ENCODE assay signal across 8 mouse cellular contexts in genomic region chr2:74726973-74727639, GRCm38 (mm10). TPM values are rescaled to one million over a fixed set of nuclear protein-coding genes. Genes with fewer than 3 reads are reported as not detected.
DNase-seq lines count a peak whose midpoint lies in the region; ATAC-seq and TF ChIP-seq lines count a peak whose summit lies in the region.
"Had no signal": no experiment of that assay in that cellular context is flagged by ENCODE, and none has a peak within 500 bp of the region (broad histone marks: within the 10 kb centered on the region; RNA-seq: fewer than 3 reads in every experiment).

No protein-coding gene starts in this region.

- no peak for TF ChIP-seq CTCF in lung, embryonic 14.5 days (IDR thresholded peaks at IDR 0.05; ENCODE audit: low read depth)

- WGBS in lung, embryonic 14.5 days: 2% methylated on average over 43 of the region's 43 CpGs
- under 1% methylated on average over 43 of the region's 43 CpGs for WGBS in hindbrain, embryonic 10.5 days
- 8% methylated on average over 39 of the region's 43 CpGs for WGBS in limb, embryonic 15.5 days
- WGBS in stomach, embryonic 14.5 days: 6% methylated on average over 43 of the region's 43 CpGs

- no peak for DNase-seq in lung, embryonic 14.5 days
- no peak for DNase-seq in lung, postnatal 14 days
- peak; percentile 48 for DNase-seq in hindbrain, embryonic 10.5 days (ENCODE audit: low spot score)
- no peak for DNase-seq in MN1 (ENCODE audit: low spot score)
- no peak for DNase-seq in frontal cortex, postnatal 10 days (ENCODE audit: low spot score in 2 of 2)
- DNase-seq: lung, adult 18-20 months had no signal

- H3K27me3 ChIP-seq in lung, embryonic 14.5 days (ENCODE audit: insufficient read depth, low read length): peaks cover 99% of the 10 kb centered on the region
- H3K27me3 ChIP-seq in hindbrain, embryonic 10.5 days (ENCODE audit: insufficient read depth, poor library complexity, severe bottlenecking): peaks cover 100% of the 10 kb centered on the region
- H3K27me3 ChIP-seq in limb, embryonic 15.5 days: peaks cover 95% of the 10 kb centered on the region
- peaks cover 73% of the 10 kb centered on the region for H3K27me3 ChIP-seq in stomach, embryonic 14.5 days (ENCODE audit: control insufficient read depth, insufficient read depth, low read length)

- H3K9ac ChIP-seq in lung, embryonic 14.5 days: no peak overlapping the region
- H3K9ac ChIP-seq in limb, embryonic 15.5 days: no peak overlapping the region
- H3K9ac ChIP-seq in stomach, embryonic 14.5 days (replicated peaks; ENCODE audit: low read depth, low read length): no peak overlapping the region

- H3K4me1 ChIP-seq in lung, embryonic 14.5 days (ENCODE audit: insufficient read depth): no peaks in the 10 kb centered on the region
- peaks cover 14% of the 10 kb centered on the region for H3K4me1 ChIP-seq in hindbrain, embryonic 10.5 days (replicated peaks)
- H3K4me1 ChIP-seq in limb, embryonic 15.5 days: peaks cover 15% of the 10 kb centered on the region
- H3K4me1 ChIP-seq in stomach, embryonic 14.5 days (ENCODE audit: control insufficient read depth, insufficient read depth, low read length): no peaks in the 10 kb centered on the region

- H3K36me3 ChIP-seq in lung, embryonic 14.5 days (ENCODE audit: insufficient read depth): no peaks in the 10 kb centered on the region
- no peaks in the 10 kb centered on the region for H3K36me3 ChIP-seq in hindbrain, embryonic 10.5 days
- no peaks in the 10 kb centered on the region for H3K36me3 ChIP-seq in limb, embryonic 15.5 days
- H3K36me3 ChIP-seq in stomach, embryonic 14.5 days (ENCODE audit: control insufficient read depth, insufficient read depth, low read length): no peaks in the 10 kb centered on the region

- H3K27ac ChIP-seq in lung, embryonic 14.5 days (ENCODE audit: low read depth): no peak overlapping the region
- H3K27ac ChIP-seq in hindbrain, embryonic 10.5 days: peak overlapping the region; percentile 70
- no peak overlapping the region for H3K27ac ChIP-seq in limb, embryonic 15.5 days
- no peak overlapping the region for H3K27ac ChIP-seq in stomach, embryonic 14.5 days (ENCODE audit: low read length)

- peak overlapping the region; percentile 34 for H3K4me2 ChIP-seq in lung, embryonic 14.5 days
- H3K4me2 ChIP-seq in limb, embryonic 15.5 days: peak overlapping the region; percentile 43
- peak overlapping the region; percentile 19; the same call in 1 of the 2 replicates for H3K4me2 ChIP-seq in stomach, embryonic 14.5 days (replicated peaks; ENCODE audit: low read depth, low read length)

- no peak for ATAC-seq in lung, embryonic 14.5 days (ENCODE audit: insufficient read depth)
- ATAC-seq in limb, embryonic 15.5 days (ENCODE audit: insufficient number of reproducible peaks, low FRiP score, low TSS enrichment, low read depth): no peak
- ATAC-seq in stomach, embryonic 14.5 days (ENCODE audit: insufficient number of reproducible peaks, insufficient read depth, low FRiP score, low read depth): no peak

- no peaks in the 10 kb centered on the region for H3K9me3 ChIP-seq in lung, embryonic 14.5 days (ENCODE audit: low read depth, low read length)
- H3K9me3 ChIP-seq in hindbrain, embryonic 10.5 days: no peaks in the 10 kb centered on the region
- H3K9me3 ChIP-seq in limb, embryonic 15.5 days: no peaks in the 10 kb centered on the region
- no peaks in the 10 kb centered on the region for H3K9me3 ChIP-seq in stomach, embryonic 14.5 days (ENCODE audit: control insufficient read depth, low read depth, low read length)

- peak overlapping the region; percentile 21 for H3K4me3 ChIP-seq in lung, embryonic 14.5 days (ENCODE audit: low read depth, low read length)
- peak overlapping the region; percentile 49 for H3K4me3 ChIP-seq in hindbrain, embryonic 10.5 days
- peak overlapping the region; percentile 33 for H3K4me3 ChIP-seq in limb, embryonic 15.5 days
- peak overlapping the region; percentile 7 for H3K4me3 ChIP-seq in stomach, embryonic 14.5 days (ENCODE audit: low read depth, low read length)

RNA-seq across cellular contexts. Expression of gene Gm28230, which starts 0.6 kb away (rescaled TPM):
- polyA plus RNA-seq in lung, embryonic 14.5 days (2014; fragmentation: Nextera tagmentation; extraction: Ambion mirVana): not detected in 2 replicates
- not detected in 2 replicates for polyA plus RNA-seq in hindbrain, embryonic 10.5 days (2016; fragmentation: Nextera tagmentation; extraction: Ambion mirVana)
- polyA plus RNA-seq in limb, embryonic 15.5 days (2015; fragmentation: Nextera tagmentation; extraction: Ambion mirVana): 0.08 and 0.11 TPM in 2 replicates
- polyA plus RNA-seq in stomach, embryonic 14.5 days (2014; fragmentation: Nextera tagmentation; extraction: Ambion mirVana): 0.10 TPM in 1 of 2 replicates, not detected in the other

RNA-seq across cellular contexts. Expression of gene Hoxd4, which starts 15.4 kb away (rescaled TPM):
- not detected in 2 replicates for polyA plus RNA-seq in lung, embryonic 14.5 days (2014; fragmentation: Nextera tagmentation; extraction: Ambion mirVana)
- polyA plus RNA-seq in hindbrain, embryonic 10.5 days (2016; fragmentation: Nextera tagmentation; extraction: Ambion mirVana): 0.14 and 2.6 TPM in 2 replicates
- 0.29 and 0.66 TPM in 2 replicates for polyA plus RNA-seq in limb, embryonic 15.5 days (2015; fragmentation: Nextera tagmentation; extraction: Ambion mirVana)
- polyA plus RNA-seq in stomach, embryonic 14.5 days (2014; fragmentation: Nextera tagmentation; extraction: Ambion mirVana): 0.81 and 0.87 TPM in 2 replicates

RNA-seq across cellular contexts. Expression of gene Hoxd3, which starts 15.4 kb away (rescaled TPM):
- polyA plus RNA-seq in lung, embryonic 14.5 days (2014; fragmentation: Nextera tagmentation; extraction: Ambion mirVana): not detected in 2 replicates
- 15.5 and 55.9 TPM in 2 replicates for polyA plus RNA-seq in hindbrain, embryonic 10.5 days (2016; fragmentation: Nextera tagmentation; extraction: Ambion mirVana)
- polyA plus RNA-seq in limb, embryonic 15.5 days (2015; fragmentation: Nextera tagmentation; extraction: Ambion mirVana): 0.55 and 0.65 TPM in 2 replicates
- 14.5 and 16.2 TPM in 2 replicates for polyA plus RNA-seq in stomach, embryonic 14.5 days (2014; fragmentation: Nextera tagmentation; extraction: Ambion mirVana)

RNA-seq across cellular contexts. Expression of gene Hoxd8, which starts 22.7 kb away (rescaled TPM):
- 0.27 and 0.29 TPM in 2 replicates for polyA plus RNA-seq in lung, embryonic 14.5 days (2014; fragmentation: Nextera tagmentation; extraction: Ambion mirVana)
- polyA plus RNA-seq in hindbrain, embryonic 10.5 days (2016; fragmentation: Nextera tagmentation; extraction: Ambion mirVana): not detected in 2 replicates
- 5.9 and 7.3 TPM in 2 replicates for polyA plus RNA-seq in limb, embryonic 15.5 days (2015; fragmentation: Nextera tagmentation; extraction: Ambion mirVana)
- 2.6 and 2.9 TPM in 2 replicates for polyA plus RNA-seq in stomach, embryonic 14.5 days (2014; fragmentation: Nextera tagmentation; extraction: Ambion mirVana)

RNA-seq across cellular contexts. Expression of gene Hoxd9, which starts 29.6 kb away (rescaled TPM):
- polyA plus RNA-seq in lung, embryonic 14.5 days (2014; fragmentation: Nextera tagmentation; extraction: Ambion mirVana): 0.13 TPM in 1 of 2 replicates, not detected in the other
- not detected in 2 replicates for polyA plus RNA-seq in hindbrain, embryonic 10.5 days (2016; fragmentation: Nextera tagmentation; extraction: Ambion mirVana)
- 7.1 TPM in 2 replicates for polyA plus RNA-seq in limb, embryonic 15.5 days (2015; fragmentation: Nextera tagmentation; extraction: Ambion mirVana)
- polyA plus RNA-seq in stomach, embryonic 14.5 days (2014; fragmentation: Nextera tagmentation; extraction: Ambion mirVana): 0.22 and 0.41 TPM in 2 replicates
